Mouse (Mus musculus): ENCODE results near the gene Tm7sf2.

Gene Tm7sf2

GRCm38 (mm10) chr19:6070571-6071250 lies 2.5 kb upstream of the Tm7sf2 start:
- no peak for ATAC-seq (ENCODE audit: insufficient number of reproducible peaks, low FRiP score, low TSS enrichment)

GRCm38 (mm10) chr19:6069851-6070250 lies 1.7 kb upstream of the Tm7sf2 start:
- ATAC-seq (ENCODE audit: insufficient number of reproducible peaks, low FRiP score, low TSS enrichment) = no peak

GRCm38 (mm10) chr19:6068951-6069350 lies 778 bp upstream of the Tm7sf2 start:
- no peak for ATAC-seq (ENCODE audit: insufficient number of reproducible peaks, low FRiP score, low TSS enrichment)

- ATAC-seq (ENCODE audit: insufficient number of reproducible peaks, low FRiP score, low TSS enrichment) = peak; percentile 63
Measured at GRCm38 (mm10) chr19:6067011-6067723, 1.0 kb downstream of the Tm7sf2 start.

GRCm38 (mm10) chr19:6066571-6066970 lies 1.6 kb downstream of the Tm7sf2 start:
- ATAC-seq (ENCODE audit: insufficient number of reproducible peaks, low FRiP score, low TSS enrichment) = no peak

- no peak for ATAC-seq (ENCODE audit: insufficient number of reproducible peaks, low FRiP score, low TSS enrichment)
Measured at GRCm38 (mm10) chr19:6063081-6063480, 5.1 kb downstream of the Tm7sf2 start.

GRCm38 (mm10) chr19:6062418-6062817 lies 5.8 kb downstream of the Tm7sf2 start:
- no peak for ATAC-seq (ENCODE audit: insufficient number of reproducible peaks, low FRiP score, low TSS enrichment)

GRCm38 (mm10) chr19:6061641-6062302 lies 6.4 kb downstream of the Tm7sf2 start:
- no peak for ATAC-seq (ENCODE audit: insufficient number of reproducible peaks, low FRiP score, low TSS enrichment)

- peak; percentile 57; the same call in 1 of the 2 replicates for ATAC-seq (ENCODE audit: insufficient number of reproducible peaks, low FRiP score, low TSS enrichment)
Measured at GRCm38 (mm10) chr19:6061021-6061533, 7.1 kb downstream of the Tm7sf2 start, which contains the start of gene Znhit2. Gene Znhit2, plus strand, starts transcription at chr19:6061192.

GRCm38 (mm10) chr19:6058966-6059365 lies 9.2 kb downstream of the Tm7sf2 start:
- ATAC-seq (ENCODE audit: insufficient number of reproducible peaks, low FRiP score, low TSS enrichment) = no peak

GRCm38 (mm10) chr19:6058513-6058912 lies 9.7 kb downstream of the Tm7sf2 start:
- no peak for ATAC-seq (ENCODE audit: insufficient number of reproducible peaks, low FRiP score, low TSS enrichment)

GRCm38 (mm10) chr19:6057313-6058096 lies 10.7 kb downstream of the Tm7sf2 start, which contains the start of the genes Mrpl49 and Fau:
Gene Mrpl49, minus strand, starts transcription at chr19:6057785.
Gene Fau, plus strand, starts transcription at chr19:6057844.
- ATAC-seq (ENCODE audit: insufficient number of reproducible peaks, low FRiP score, low TSS enrichment) = peak; percentile 77; the same call in 1 of the 2 replicates

- no peak for ATAC-seq (ENCODE audit: insufficient number of reproducible peaks, low FRiP score, low TSS enrichment)
Measured at GRCm38 (mm10) chr19:6056696-6057095, 11.5 kb downstream of the Tm7sf2 start.

GRCm38 (mm10) chr19:6054296-6054695 lies 13.9 kb downstream of the Tm7sf2 start:
- ATAC-seq (ENCODE audit: insufficient number of reproducible peaks, low FRiP score, low TSS enrichment) = no peak

GRCm38 (mm10) chr19:6052516-6052915 lies 15.7 kb downstream of the Tm7sf2 start:
- ATAC-seq (ENCODE audit: insufficient number of reproducible peaks, low FRiP score, low TSS enrichment) = no peak

- ATAC-seq (ENCODE audit: insufficient number of reproducible peaks, low FRiP score, low TSS enrichment) = no peak
Measured at GRCm38 (mm10) chr19:6048681-6049410, 19.3 kb downstream of the Tm7sf2 start.

- no peak for ATAC-seq (ENCODE audit: insufficient number of reproducible peaks, low FRiP score, low TSS enrichment)
Measured at GRCm38 (mm10) chr19:6047899-6048166, 20.3 kb downstream of the Tm7sf2 start.

GRCm38 (mm10) chr19:6047154-6047898 lies 20.8 kb downstream of the Tm7sf2 start:
- peak; percentile 4; the same call in 1 of the 2 replicates for ATAC-seq (ENCODE audit: insufficient number of reproducible peaks, low FRiP score, low TSS enrichment)
